Mouse (Mus musculus): ENCODE measurements around the gene Glipr1l1. TPM values are rescaled to one million over a fixed set of nuclear protein-coding genes. Genes with fewer than 3 reads are reported as not detected.
A peak's percentile ranks its signal among the peaks of the same experiment; 100 is the strongest.
"Not testable (repeated sequence)": the region's sequence is repeated elsewhere in the genome, so short reads cannot be mapped to it uniquely, and the experiment has no call there.

Glipr1l1 gene
- not detected for total RNA-seq (2021)
- long read RNA-seq, experiment 1 = 0 reads
- long read RNA-seq, experiment 2 = 0 reads

GRCm38 (mm10) chr10:112059702-112060582 is at the start of gene Glipr1l1:
TSS of gene Glipr1l1 (plus strand) at chr10:112060189.
- intact Hi-C loops (cut with DNase I) = loop anchor here (5.0 kb wide), 2 partner anchors 102 to 742 kb away; partner anchors contain the start of genes Caps2 and Glipr1l3
- DNase-seq (ENCODE audit: low spot score in 2 of 2) = peak; percentile 86

GRCm38 (mm10) chr10:112023585-112023984 is 36.4 kb upstream of the Glipr1l1 start:
- intact Hi-C loops (cut with DNase I) = no loop called here
- DNase-seq (ENCODE audit: low spot score in 2 of 2) = no peak

- DNase-seq (ENCODE audit: low spot score in 2 of 2); intact Hi-C loops (cut with DNase I): not testable (repeated sequence)
Observed at GRCm38 (mm10) chr10:112028689-112029088, 31.3 kb upstream of the Glipr1l1 start.

GRCm38 (mm10) chr10:112043523-112043922 is 16.5 kb upstream of the Glipr1l1 start:
- intact Hi-C loops (cut with DNase I); DNase-seq (ENCODE audit: low spot score in 2 of 2): not testable (repeated sequence)

GRCm38 (mm10) chr10:112044283-112044682 is 15.7 kb upstream of the Glipr1l1 start:
- DNase-seq (ENCODE audit: low spot score in 2 of 2); intact Hi-C loops (cut with DNase I): not testable (repeated sequence)

- intact Hi-C loops (cut with DNase I) = no loop called here
Observed at GRCm38 (mm10) chr10:112051220-112051619, 8.8 kb upstream of the Glipr1l1 start.

GRCm38 (mm10) chr10:112051956-112052355 is 8.0 kb upstream of the Glipr1l1 start:
- intact Hi-C loops (cut with DNase I) = not testable (repeated sequence)
- DNase-seq (ENCODE audit: low spot score in 2 of 2) = peak in 1 of 2 experiments; percentile 1

More at GRCm38 (mm10) chr10:112051220-112051619, 8.8 kb upstream of the Glipr1l1 start:
- no peak for DNase-seq (ENCODE audit: low spot score in 2 of 2)

- DNase-seq (ENCODE audit: low spot score in 2 of 2) = not testable (repeated sequence)
- intact Hi-C loops (cut with DNase I) = loop anchor here (5.0 kb wide), 2 partner anchors 102 to 742 kb away; partner anchors contain the start of genes Caps2 and Glipr1l3
Observed at GRCm38 (mm10) chr10:112060583-112060934, 570 bp downstream of the Glipr1l1 start.

GRCm38 (mm10) chr10:112080044-112080443 is 20.1 kb downstream of the Glipr1l1 start:
- no peak for DNase-seq (ENCODE audit: low spot score in 2 of 2)
- intact Hi-C loops (cut with DNase I) = no loop called here

GRCm38 (mm10) chr10:112083157-112083556 is 23.2 kb downstream of the Glipr1l1 start, which contains the start of gene Glipr1l2:
TSS of gene Glipr1l2 (plus strand) at chr10:112083354.
- intact Hi-C loops (cut with DNase I) = no loop called here
- DNase-seq (ENCODE audit: low spot score in 2 of 2) = no peak

GRCm38 (mm10) chr10:112105785-112106184 is 45.8 kb downstream of the Glipr1l1 start:
- DNase-seq (ENCODE audit: low spot score in 2 of 2) = peak; percentile 30 to 76
- intact Hi-C loops (cut with DNase I) = loop anchor here (2.0 kb wide), 1 partner anchor 129 kb away; no protein-coding TSS in a partner anchor

GRCm38 (mm10) chr10:112110401-112110800 is 50.4 kb downstream of the Glipr1l1 start:
- intact Hi-C loops (cut with DNase I) = no loop called here
- DNase-seq (ENCODE audit: low spot score in 2 of 2) = no peak

- intact Hi-C loops (cut with DNase I); DNase-seq (ENCODE audit: low spot score in 2 of 2): not testable (repeated sequence)
Observed at GRCm38 (mm10) chr10:112125090-112125489, 65.1 kb downstream of the Glipr1l1 start.

GRCm38 (mm10) chr10:112127682-112128230 is 67.8 kb downstream of the Glipr1l1 start:
- intact Hi-C loops (cut with DNase I) = not testable (repeated sequence)

More at GRCm38 (mm10) chr10:112127682-112128230, 67.8 kb downstream of the Glipr1l1 start:
- DNase-seq (ENCODE audit: low spot score in 2 of 2) = not testable (repeated sequence)

Other genes with a start within 250 kb of the Glipr1l1 start
- gene Krr1, start 87.5 kb upstream of the Glipr1l1 start, total RNA-seq (2021) = 10 to 100 TPM; 31.0 to 33.5 TPM
- gene Glipr1, start 57.6 kb upstream of the Glipr1l1 start, total RNA-seq (2021) = under 1 TPM; 0.53 to 0.75 TPM
- not detected for gene Glipr1l2, start 23.2 kb downstream of the Glipr1l1 start, total RNA-seq (2021)
- not detected for gene Glipr1l3, start 100.1 kb downstream of the Glipr1l1 start, total RNA-seq (2021)
- under 1 TPM; 0.20 to 0.34 TPM for gene Caps2, start 103.4 kb downstream of the Glipr1l1 start, total RNA-seq (2021)
- gene Kcnc2, start 210.9 kb downstream of the Glipr1l1 start, total RNA-seq (2021) = 10 to 100 TPM; 67.1 to 68.4 TPM

Measured in left cerebral cortex, postnatal 14 days (tissue).